Mouse (Mus musculus): ENCODE data around the gene Aff3.

Gene Aff3

GRCm38 (mm10) chr1:38664777-38665176 lies at the start of gene Aff3:
Gene Aff3, minus strand, starts transcription at chr1:38664955.
- DNase-seq (ENCODE audit: low read depth, low spot score), result no peak

DNA sequence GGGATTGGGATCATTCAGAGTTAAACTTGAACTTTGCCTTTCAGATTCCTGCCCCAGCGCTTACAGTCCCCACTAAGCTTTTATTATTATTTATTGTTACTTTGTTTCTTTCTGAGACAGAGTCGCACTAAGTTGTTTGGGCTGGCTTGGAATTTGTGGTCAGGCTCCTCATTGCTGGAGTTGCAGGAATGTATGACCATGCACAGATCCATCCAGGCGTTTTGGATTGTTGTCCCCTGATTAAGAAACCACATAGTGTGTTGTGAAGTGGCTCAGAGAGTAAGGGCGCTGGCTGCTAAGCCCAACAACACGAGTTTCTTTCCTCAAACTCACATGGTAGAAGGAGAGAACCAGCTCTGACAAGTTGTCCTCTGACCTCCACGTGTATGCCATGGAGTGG lies 35.9 kb upstream of the Aff3 start:
- peak; percentile 90 for DNase-seq (ENCODE audit: low read depth, low spot score)

DNA sequence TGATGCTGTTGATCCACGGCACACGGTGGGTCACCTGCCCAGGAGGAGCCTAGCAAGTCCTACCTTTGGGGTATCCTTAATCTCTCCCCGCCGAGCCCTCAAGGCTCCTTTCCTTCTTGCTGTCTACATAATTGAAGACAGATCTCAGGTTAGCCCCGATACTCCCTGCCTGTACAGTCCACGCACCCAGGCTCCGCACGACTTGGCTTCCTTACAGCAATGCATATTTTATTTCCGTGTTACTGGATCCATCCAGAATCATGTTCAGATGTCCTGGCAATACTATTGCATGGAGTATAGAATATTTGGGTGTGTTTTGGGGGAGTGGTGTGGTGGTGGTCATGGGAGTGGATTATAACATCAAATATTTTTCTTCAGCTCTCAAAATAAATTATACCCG lies 34.5 kb upstream of the Aff3 start:
- no peak for DNase-seq (ENCODE audit: low read depth, low spot score)

DNA sequence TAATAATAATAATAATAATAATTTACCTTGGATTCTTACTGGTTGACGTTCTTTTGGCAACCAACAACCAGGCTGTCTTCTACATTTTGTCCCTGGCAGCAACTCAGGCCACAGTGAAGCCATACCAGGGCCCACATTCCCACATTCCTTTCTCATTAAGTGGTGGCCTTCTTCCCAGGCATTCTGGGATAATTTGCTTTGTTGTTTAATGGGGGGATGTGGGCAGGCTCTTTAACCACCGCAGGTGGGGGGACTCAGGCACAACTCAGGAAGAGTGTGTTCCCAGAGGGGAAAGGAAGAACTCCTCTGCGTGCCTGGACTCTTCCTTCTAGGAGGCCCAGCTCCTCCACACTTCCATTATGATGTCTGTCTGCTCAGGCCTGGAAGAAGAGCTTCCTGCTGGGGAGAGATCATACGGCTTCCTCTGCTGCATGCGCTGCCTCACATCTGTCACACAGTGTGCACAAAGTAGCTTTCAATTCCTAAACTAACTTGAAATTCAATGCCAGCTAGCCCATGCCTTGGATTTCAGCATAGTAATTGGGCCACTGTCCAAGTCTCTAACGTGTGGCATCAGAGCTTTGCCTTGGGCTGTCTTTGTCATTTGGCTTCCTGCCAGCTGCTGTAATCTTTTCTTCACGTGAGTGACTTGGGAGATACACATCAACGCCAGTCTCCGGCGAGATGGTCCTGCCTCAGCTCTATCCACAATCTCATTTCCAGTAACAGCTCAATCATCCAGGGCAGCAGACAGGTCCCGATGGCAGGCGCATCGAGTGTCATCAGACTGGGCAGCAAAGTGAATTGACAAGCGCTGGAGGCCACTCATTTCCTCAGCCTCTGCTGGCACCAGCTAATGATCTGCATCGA lies 31.3 kb upstream of the Aff3 start:
- DNase-seq (ENCODE audit: low read depth, low spot score), result peak; percentile 63

DNA sequence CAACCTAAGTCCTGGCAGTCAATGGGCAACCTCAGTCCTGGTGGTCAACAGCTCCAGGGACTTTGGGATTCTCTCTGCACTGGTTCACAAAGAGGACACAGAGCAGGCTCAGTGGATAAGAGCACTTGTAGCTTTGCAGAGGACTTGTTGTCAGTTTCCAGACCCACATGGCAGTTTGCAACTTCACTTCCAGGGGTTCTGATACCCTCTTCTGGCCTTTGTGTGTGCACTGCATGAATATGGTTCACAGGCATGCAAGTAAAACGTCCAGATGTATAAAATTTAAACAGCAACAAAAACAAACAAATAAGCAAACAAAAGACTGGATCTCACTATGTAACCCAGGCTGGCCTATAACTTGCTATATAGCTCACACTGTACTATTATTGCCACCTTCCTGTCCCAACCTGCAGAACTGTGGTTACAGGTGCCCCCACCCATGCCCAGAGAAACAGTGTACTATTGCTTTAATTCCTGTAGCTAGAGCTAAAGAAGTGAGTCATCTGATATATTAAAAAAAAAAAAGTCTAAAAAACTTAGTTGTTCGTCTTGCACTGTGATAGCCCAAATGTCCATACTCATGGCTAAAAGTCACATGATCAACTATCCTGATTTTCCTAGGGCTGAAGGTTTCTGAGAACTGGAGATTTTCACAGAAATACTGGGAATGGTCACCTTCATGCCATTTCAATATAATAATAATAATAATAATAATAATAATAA lies 30.5 kb upstream of the Aff3 start:
- DNase-seq (ENCODE audit: low read depth, low spot score), result no peak

- DNase-seq (ENCODE audit: low read depth, low spot score), result peak; percentile 39
Observed at GRCm38 (mm10) chr1:38694142-38694541, 29.4 kb upstream of the Aff3 start.

GRCm38 (mm10) chr1:38690471-38690870 lies 25.7 kb upstream of the Aff3 start:
- DNase-seq (ENCODE audit: low read depth, low spot score), result peak; percentile 33

DNA sequence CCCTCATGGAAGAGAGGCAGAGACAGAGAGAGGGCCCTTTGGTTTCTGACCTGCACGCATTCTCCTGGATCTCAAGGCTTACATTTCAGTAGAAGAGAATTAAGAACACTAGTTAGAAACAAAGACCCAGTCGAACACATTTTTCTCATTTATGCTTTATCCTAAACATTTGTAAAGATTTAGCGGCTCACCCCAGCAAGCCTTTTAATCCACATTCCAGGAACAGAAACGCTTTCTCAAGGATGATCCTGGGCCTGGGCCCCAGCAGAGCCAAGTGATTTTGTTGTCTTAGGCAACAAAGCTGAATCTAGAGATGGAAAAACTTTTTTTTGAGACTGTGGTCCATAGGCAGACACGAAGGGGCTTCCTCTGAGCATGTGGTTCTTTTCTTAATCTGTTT lies 23.5 kb upstream of the Aff3 start:
- no peak for DNase-seq (ENCODE audit: low read depth, low spot score)

DNA sequence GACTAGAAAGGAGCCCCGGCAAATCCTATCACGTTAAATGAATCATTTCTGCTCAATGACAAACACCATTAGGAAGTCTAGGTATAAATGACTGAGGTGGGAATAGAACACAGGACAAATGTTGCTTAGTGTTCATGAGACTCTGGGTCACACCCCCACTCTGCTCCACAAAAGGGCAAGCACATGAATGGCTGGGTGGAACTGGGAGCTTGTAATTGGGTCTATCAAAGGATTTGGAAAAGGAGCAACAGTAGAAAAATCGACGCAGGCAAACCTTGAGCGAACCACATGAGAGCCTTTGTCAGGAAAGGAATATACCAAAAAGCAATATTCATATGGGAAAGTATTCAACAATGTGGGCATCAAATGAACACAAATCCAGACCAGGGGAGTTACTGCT lies 21.0 kb upstream of the Aff3 start:
- DNase-seq (ENCODE audit: low read depth, low spot score), result no peak

DNA sequence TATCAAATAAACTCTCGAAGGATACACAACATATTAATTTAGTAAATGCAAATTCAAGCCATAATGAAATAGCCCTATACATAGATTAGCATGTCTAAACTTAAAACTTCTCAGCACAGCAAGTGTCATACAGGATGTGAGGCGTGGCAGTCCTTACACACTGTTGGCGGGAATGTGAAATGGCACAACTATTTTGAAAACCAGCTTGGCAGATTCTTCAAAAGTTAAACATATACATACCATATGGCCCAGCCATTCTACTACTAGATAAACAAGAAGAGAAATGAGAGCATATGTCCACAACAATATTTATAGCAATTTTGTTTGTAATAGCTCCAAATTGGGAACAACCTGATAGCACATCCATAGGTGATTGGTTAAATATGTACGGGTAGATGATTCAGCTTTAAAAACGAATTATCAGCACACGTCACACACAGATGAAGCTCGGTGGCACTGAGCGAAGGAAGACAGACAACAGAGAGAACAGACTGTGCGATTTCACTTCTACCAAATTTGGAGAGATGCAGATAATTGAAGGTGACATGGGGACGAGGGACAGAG lies 18.5 kb upstream of the Aff3 start:
- no peak for DNase-seq (ENCODE audit: low read depth, low spot score)

DNA sequence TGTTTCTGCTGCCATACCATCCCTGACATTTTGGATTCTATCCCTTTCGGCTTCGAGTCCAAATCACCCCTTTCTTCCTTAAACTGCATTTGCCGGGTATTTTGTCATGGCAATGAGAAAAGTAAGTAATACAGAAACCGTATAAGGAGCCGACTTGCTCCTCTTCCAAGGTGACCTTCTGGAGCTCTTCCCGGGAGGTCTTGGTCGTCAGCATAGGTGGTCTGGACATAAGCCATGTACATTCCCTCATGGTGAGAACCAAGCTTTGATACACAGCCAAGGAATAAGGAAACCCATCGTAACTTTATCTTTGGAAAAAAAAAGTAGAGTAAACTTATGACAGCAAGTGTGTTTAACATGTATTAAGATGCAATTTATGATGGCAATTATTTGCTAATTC lies 15.1 kb upstream of the Aff3 start:
- DNase-seq (ENCODE audit: low read depth, low spot score), result no peak

DNA sequence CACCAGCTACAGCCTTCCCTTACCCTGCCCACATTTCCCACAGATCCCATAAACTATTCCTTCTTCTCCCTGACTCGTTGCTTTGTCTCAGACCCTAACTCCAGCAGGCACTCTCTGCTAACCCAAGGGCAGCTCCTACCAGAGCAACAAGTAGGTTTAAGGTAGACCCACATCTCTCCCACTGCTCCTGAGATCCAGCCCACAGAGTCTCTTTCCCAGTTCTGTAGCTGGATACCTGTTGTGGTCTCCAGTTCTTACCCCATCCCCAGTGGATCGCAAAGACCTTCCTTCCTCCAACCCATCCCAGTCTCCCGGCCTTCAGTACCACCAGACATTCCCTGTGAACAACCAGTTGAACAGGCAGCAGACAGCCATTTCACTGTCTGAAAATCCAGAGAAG lies 7.0 kb upstream of the Aff3 start:
- DNase-seq (ENCODE audit: low read depth, low spot score), result no peak

DNA sequence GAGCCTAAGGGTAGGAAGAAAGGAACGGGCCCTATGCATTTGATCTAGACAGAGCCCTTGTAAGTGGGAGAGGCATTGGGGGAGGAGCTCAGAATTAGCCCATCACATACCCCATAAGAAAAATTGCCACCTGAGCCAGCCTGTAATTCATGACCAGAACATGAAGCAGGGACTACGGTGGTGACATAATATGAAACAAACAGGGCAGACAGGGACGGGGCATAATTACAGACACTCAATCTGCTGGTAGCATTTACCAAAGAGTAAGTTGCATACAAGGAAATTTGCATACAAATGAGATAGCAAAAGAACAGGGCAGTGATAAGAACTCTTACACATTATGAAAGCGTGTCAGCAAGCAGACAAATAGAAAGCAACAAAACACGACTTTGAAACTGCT lies 6.3 kb upstream of the Aff3 start:
- no peak for DNase-seq (ENCODE audit: low read depth, low spot score)

DNA sequence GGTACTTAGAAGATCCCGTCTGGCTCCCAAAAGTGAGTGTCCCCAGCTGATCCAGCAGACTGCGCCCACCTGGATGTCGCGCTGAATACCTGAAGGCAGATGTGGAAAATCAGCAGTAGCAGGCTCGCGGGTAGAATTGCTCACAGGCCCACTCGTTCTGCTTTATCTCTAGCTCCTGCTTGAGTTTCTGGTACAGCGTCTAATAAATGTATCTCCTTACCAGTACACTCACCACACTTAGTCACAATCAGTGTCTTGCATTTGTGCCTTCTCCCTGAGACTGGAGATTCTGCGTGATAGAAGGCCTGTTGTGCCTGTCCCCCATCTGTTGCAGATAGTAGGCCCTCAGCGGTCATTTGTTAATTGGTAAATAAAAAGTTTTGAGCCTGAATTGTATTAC lies 3.6 kb upstream of the Aff3 start:
- DNase-seq (ENCODE audit: low read depth, low spot score), result no peak

- no peak for DNase-seq (ENCODE audit: low read depth, low spot score)
Observed at GRCm38 (mm10) chr1:38667892-38668291, 3.1 kb upstream of the Aff3 start.

- DNase-seq (ENCODE audit: low read depth, low spot score), result no peak
Observed at GRCm38 (mm10) chr1:38666766-38667118, 2.0 kb upstream of the Aff3 start.

- peak; percentile 37 for DNase-seq (ENCODE audit: low read depth, low spot score)
Observed at GRCm38 (mm10) chr1:38666111-38666765, 1.5 kb upstream of the Aff3 start.

DNA sequence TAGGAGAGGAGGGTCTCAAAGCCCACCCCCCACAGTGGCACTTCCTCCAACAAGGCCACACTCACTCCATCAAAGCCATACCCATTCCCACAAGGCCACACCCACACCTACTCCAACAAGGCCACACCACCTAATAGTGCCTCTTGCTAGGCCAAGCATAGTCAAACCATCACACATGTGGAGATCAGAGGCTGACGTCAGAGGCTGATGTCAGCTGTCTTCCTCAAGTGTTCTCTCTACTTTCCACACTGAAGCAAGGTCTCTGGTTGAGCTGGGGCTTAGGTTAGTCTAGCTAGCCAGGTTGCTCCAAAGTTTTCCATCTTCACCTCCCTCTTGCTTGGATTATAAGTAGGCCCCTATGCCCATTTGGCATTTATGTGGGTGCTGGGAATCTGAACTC lies 856 bp upstream of the Aff3 start:
- DNase-seq (ENCODE audit: low read depth, low spot score), result no peak

GRCm38 (mm10) chr1:38664261-38664660 lies 494 bp downstream of the Aff3 start:
- DNase-seq (ENCODE audit: low read depth, low spot score), result no peak

DNA sequence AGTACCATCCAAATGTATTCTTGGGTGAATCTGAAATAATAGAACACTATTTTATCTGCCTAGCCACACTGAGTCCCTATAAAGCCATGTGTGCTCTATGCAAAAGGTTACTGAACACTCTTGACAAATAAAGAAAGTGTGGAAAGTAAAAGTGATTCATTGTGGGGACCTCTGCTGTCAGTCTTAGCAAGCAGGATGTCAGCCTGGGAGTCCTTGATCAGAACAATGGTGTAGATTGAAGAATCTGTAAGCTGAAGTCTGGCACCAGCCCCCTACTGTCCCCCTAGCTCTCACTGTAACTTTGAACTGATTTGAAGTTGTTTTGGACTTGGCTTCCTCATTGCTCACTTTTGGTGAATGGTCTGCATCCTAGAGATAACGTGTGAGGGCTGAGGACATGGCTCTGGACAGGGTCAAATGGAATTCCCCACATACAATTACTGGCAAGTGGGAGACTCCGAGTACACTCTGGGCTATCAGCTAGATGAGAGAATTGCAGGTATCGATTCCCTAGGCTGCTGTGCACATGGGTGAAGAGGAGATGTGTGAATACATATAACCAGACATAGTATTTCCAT lies 2.0 kb downstream of the Aff3 start:
- no peak for DNase-seq (ENCODE audit: low read depth, low spot score)

DNA sequence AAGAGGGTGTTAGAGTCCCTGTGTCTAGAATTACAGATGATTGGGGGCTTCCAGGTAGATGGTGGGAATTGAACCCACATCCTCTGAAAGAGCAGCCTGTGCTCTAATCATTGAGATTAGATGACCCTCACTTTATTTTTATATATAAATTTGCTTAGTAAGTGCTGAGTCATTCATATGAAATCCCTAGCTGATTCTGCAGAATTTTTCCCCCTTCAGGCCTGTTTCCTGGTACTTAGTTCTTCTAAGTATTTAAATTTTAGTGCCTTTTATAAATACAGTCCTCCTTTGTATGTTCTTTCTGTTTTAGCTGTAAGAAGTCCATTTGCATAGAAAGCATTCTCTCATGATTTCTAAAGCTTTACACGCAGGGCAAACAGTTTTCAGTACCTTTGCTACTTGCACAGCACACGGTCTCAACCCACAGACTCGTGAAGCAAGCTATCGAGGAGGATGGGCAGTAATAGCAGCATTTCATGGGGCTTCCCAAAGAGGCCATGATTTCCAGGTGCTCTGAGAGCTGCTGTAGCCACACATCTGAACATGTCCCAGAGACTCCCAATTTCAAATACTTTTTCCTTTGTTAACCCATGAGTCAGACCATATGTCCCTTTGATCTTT lies 5.7 kb downstream of the Aff3 start:
- DNase-seq (ENCODE audit: low read depth, low spot score), result peak; percentile 14

GRCm38 (mm10) chr1:38658376-38658775 lies 6.4 kb downstream of the Aff3 start:
- DNase-seq (ENCODE audit: low read depth, low spot score), result no peak
